Mouse (Mus musculus) MEL (cell line): ENCODE data around the gene Zbtb7a. TPM values are rescaled to one million over a fixed set of nuclear protein-coding genes. Genes with fewer than 3 reads are reported as not detected.
A peak's percentile ranks its signal among the peaks of the same experiment; 100 is the strongest.

Source experiments
- DNase-seq: peaks from one replicate; pipeline ENCODE4 v3.0.0; 2011; ENCODE audit warnings: low read depth, low spot score
- H3K27ac ChIP-seq: 2 replicates; pipeline ENCODE4 v1.5.1; 2012; ENCODE audit warnings: low read depth, mild to moderate bottlenecking, control low read depth, low read length, moderate library complexity; ENCODE audit not compliant: control insufficient read depth
- H3K27me3 ChIP-seq, 2 experiments: fragments of 150-350 bp in 1 of 2; sonication (generic) in 1 of 2; 2 replicates each; pipeline ENCODE4 v1.6.1; 2012; ENCODE audit warnings: low read length in 2 of 2, mild to moderate bottlenecking in 2 of 2, improper control_type of control experiment in 1 of 2, moderate library complexity in 1 of 2; ENCODE audit not compliant: insufficient read depth in 2 of 2, control insufficient read depth in 1 of 2
- H3K36me3 ChIP-seq, 2 experiments: 2 replicates each; pipeline ENCODE4 v1.6.1; 2012 to 2014; ENCODE audit warnings: low read length in 2 of 2, improper control_type of control experiment in 1 of 2, inconsistent platforms in 1 of 2, mild to moderate bottlenecking in 1 of 2; ENCODE audit not compliant: insufficient read depth in 2 of 2, control insufficient read depth in 1 of 2
- H3K4me1 ChIP-seq, 2 experiments: fragments of 150-350 bp in 1 of 2; sonication (generic) in 1 of 2; 2 replicates each; pipeline ENCODE4 v1.6.1; 2012; ENCODE audit warnings: low read length in 2 of 2, improper control_type of control experiment in 1 of 2, mild to moderate bottlenecking in 1 of 2; ENCODE audit not compliant: insufficient read depth in 2 of 2, control insufficient read depth in 1 of 2
- H3K4me3 ChIP-seq, 2 experiments: fragments of 150-350 bp in 1 of 2; sonication (generic) in 1 of 2; 2 replicates each; pipeline ENCODE4 v1.5.1; 2012; ENCODE audit warnings: low read depth in 2 of 2, low read length in 2 of 2, mild to moderate bottlenecking in 2 of 2, moderate library complexity in 2 of 2, control low read depth in 1 of 2, improper control_type of control experiment in 1 of 2; ENCODE audit not compliant: control insufficient read depth in 1 of 2, insufficient read depth in 1 of 2
- H3K79me2 ChIP-seq: 2 replicates; pipeline ENCODE4 v1.6.1; 2012; ENCODE audit warnings: mild to moderate bottlenecking, low read length, moderate library complexity; ENCODE audit not compliant: control insufficient read depth, poor library complexity, insufficient read depth
- H3K9ac ChIP-seq: 2 replicates; pipeline ENCODE4 v1.6.1; 2012; ENCODE audit warnings: low read depth, mild to moderate bottlenecking, control low read depth, low read length, moderate library complexity; ENCODE audit not compliant: control insufficient read depth, poor library complexity, severe bottlenecking
- H3K9me3 ChIP-seq: fragments of 150-350 bp; sonication (generic); replicated peaks from 2 replicates; pipeline ENCODE4 v1.6.1; 2012; ENCODE audit warnings: mild to moderate bottlenecking, low read length, improper control_type of control experiment, moderate library complexity; ENCODE audit not compliant: insufficient read depth
- BHLHE40 ChIP-seq: IDR thresholded peaks from 2 replicates; pipeline ENCODE4 v1.6.1; 2012; ENCODE audit warnings: low read depth, mild to moderate bottlenecking, inconsistent platforms, low read length, improper control_type of control experiment, borderline replicate concordance
- E2F4 ChIP-seq: IDR thresholded peaks from 2 replicates; pipeline ENCODE4 v1.6.1; 2011; ENCODE audit warnings: low read depth, low read length, improper control_type of control experiment, borderline replicate concordance
- EP300 ChIP-seq, 2 experiments: IDR thresholded peaks; 2 replicates each; pipeline ENCODE4 v1.6.1; 2011; ENCODE audit warnings: improper control_type of control experiment in 2 of 2, low read length in 2 of 2, low read depth in 1 of 2, mild to moderate bottlenecking in 1 of 2
- GATA1 ChIP-seq: IDR thresholded peaks from 2 replicates; pipeline ENCODE4 v1.6.1; 2011; ENCODE audit warnings: low read depth, low read length, improper control_type of control experiment
- HCFC1 ChIP-seq: IDR thresholded peaks from 2 replicates; pipeline ENCODE4 v1.6.1; 2012; ENCODE audit warnings: low read depth, mild to moderate bottlenecking, inconsistent platforms, low read length, improper control_type of control experiment, moderate library complexity
- MAX ChIP-seq: IDR thresholded peaks from 2 replicates; pipeline ENCODE4 v1.6.1; 2011; ENCODE audit warnings: low read length, improper control_type of control experiment
- MYB ChIP-seq: IDR thresholded peaks from 2 replicates; pipeline ENCODE4 v1.6.1; 2011; ENCODE audit warnings: mild to moderate bottlenecking, low read depth, low read length, improper control_type of control experiment
- MYC ChIP-seq: IDR thresholded peaks from 2 replicates; pipeline ENCODE4 v1.6.1; 2011; ENCODE audit warnings: low read depth, mild to moderate bottlenecking, low read length, improper control_type of control experiment, moderate library complexity
- NELFE ChIP-seq: IDR thresholded peaks from 2 replicates; pipeline ENCODE4 v1.6.1; 2011; ENCODE audit warnings: low read depth, low read length, improper control_type of control experiment
- NRF1 ChIP-seq: IDR thresholded peaks from 2 replicates; pipeline ENCODE4 v1.6.1; 2014; ENCODE audit warnings: low read depth, mild to moderate bottlenecking, inconsistent platforms, low read length, improper control_type of control experiment, moderate library complexity; ENCODE audit not compliant: poor library complexity, insufficient read depth, severe bottlenecking
- POLR2A ChIP-seq, 2 experiments: IDR thresholded peaks; 2 replicates each; pipeline ENCODE4 v1.6.1; 2011 to 2012; ENCODE audit warnings: low read length in 2 of 2, mild to moderate bottlenecking in 2 of 2, control low read depth in 1 of 2, improper control_type of control experiment in 1 of 2, low read depth in 1 of 2, moderate library complexity in 1 of 2; ENCODE audit not compliant: control insufficient read depth in 1 of 2, insufficient read depth in 1 of 2, poor library complexity in 1 of 2
- POLR2AphosphoS2 ChIP-seq: IDR thresholded peaks from 2 replicates; pipeline ENCODE4 v1.6.1; 2011; ENCODE audit warnings: low read length, improper control_type of control experiment
- POLR2AphosphoS5 ChIP-seq: IDR thresholded peaks from 2 replicates; pipeline ENCODE4 v1.6.1; 2012; ENCODE audit warnings: low read depth, borderline replicate concordance, mild to moderate bottlenecking, inconsistent platforms, low read length, moderate library complexity, mixed read lengths
- RAD21 ChIP-seq: IDR thresholded peaks from 2 replicates; pipeline ENCODE4 v1.6.1; 2011; ENCODE audit warnings: mild to moderate bottlenecking, low read depth, low read length, improper control_type of control experiment
- RCOR1 ChIP-seq: IDR thresholded peaks from 2 replicates; pipeline ENCODE4 v1.6.1; 2012; ENCODE audit warnings: low read depth, mild to moderate bottlenecking, inconsistent platforms, low read length, improper control_type of control experiment
- SIN3A ChIP-seq: IDR thresholded peaks from 2 replicates; pipeline ENCODE4 v1.6.1; 2012; ENCODE audit warnings: low read length, improper control_type of control experiment, inconsistent platforms
- SMC3 ChIP-seq: IDR thresholded peaks from 2 replicates; pipeline ENCODE4 v1.6.1; 2011; ENCODE audit warnings: low read depth, low read length, improper control_type of control experiment
- TAL1 ChIP-seq: IDR thresholded peaks from 2 replicates; pipeline ENCODE4 v1.6.1; 2012; ENCODE audit warnings: mild to moderate bottlenecking, inconsistent platforms, low read length, moderate library complexity, mixed read lengths
- TBP ChIP-seq: IDR thresholded peaks from 2 replicates; pipeline ENCODE4 v1.8.0; 2011; ENCODE audit warnings: low read depth, low read length, improper control_type of control experiment
- TCF12 ChIP-seq: IDR thresholded peaks from 2 replicates; pipeline ENCODE4 v1.6.1; 2014; ENCODE audit warnings: low read depth, mild to moderate bottlenecking, inconsistent platforms, low read length, improper control_type of control experiment, moderate library complexity
- ZC3H11A ChIP-seq: IDR thresholded peaks from 2 replicates; pipeline ENCODE4 v1.6.1; 2012; ENCODE audit warnings: low read depth, mild to moderate bottlenecking, inconsistent platforms, low read length, improper control_type of control experiment
- ZKSCAN1 ChIP-seq: IDR thresholded peaks from 2 replicates; pipeline ENCODE4 v1.6.1; 2012; ENCODE audit warnings: low read depth, mild to moderate bottlenecking, inconsistent platforms, low read length, improper control_type of control experiment, moderate library complexity
- polyA plus RNA-seq, 2 experiments: library from polyadenylated mRNA; stranded (reverse) in 1 of 2; unstranded in 1 of 2; fragments of >175 nt in 1 of 2; fragments of >200 nt in 1 of 2; gene quantifications; 2 replicates each; pipeline versions ENCODE4 v1.2.1 to v1.2.4; 2012; ENCODE audit warnings: low replicate concordance in 2 of 2, low read depth in 1 of 2; ENCODE audit not compliant: insufficient read length in 2 of 2, insufficient read depth in 1 of 2, missing spikeins in 1 of 2
- total RNA-seq: library from RNA; depleted of rRNA; stranded (reverse); fragments of 300-350 nt; gene quantifications from 2 replicates; pipeline ENCODE4 v1.2.3, GENCODE M21; 2012

Gene Zbtb7a
- total and polyA plus RNA-seq, 3 experiments = 25.3 to 45.4 (median 40.6) TPM

GRCm38 (mm10) chr10:81143157-81143633 lies 8.2 kb downstream of the Zbtb7a start:
- peaks cover 88% of the 10 kb centered on the region for H3K79me2 ChIP-seq
- no peak overlapping the region for H3K27ac ChIP-seq
- TF ChIP-seq E2F4 = no peak
- TF ChIP-seq POLR2A (IDR thresholded peaks at IDR 0.05; ENCODE audit: control insufficient read depth in 1 of 2, insufficient read depth in 1 of 2, low read depth in 1 of 2, low read length in 2 of 2, poor library complexity in 1 of 2) = peak in 1 of 2 experiments; percentile 26; a peak in 1 of 4 replicates
- H3K4me1 ChIP-seq = peaks cover 2 to 11% of the 10 kb centered on the region in 2 experiments; a peak in 3 of 4 replicates
- H3K36me3 ChIP-seq = peaks cover 12 to 16% of the 10 kb centered on the region in 2 experiments
- H3K9me3 ChIP-seq = no peaks in the 10 kb centered on the region
- DNase-seq = no peak
- no peak overlapping the region for H3K9ac ChIP-seq
- H3K27me3 ChIP-seq = no peaks in the 10 kb centered on the region
- no peak overlapping the region for H3K4me3 ChIP-seq

- no peak overlapping the region for H3K9ac ChIP-seq
- no peaks in the 10 kb centered on the region for H3K27me3 ChIP-seq
- peaks cover 80% of the 10 kb centered on the region for H3K79me2 ChIP-seq
- DNase-seq = no peak
- H3K9me3 ChIP-seq = no peaks in the 10 kb centered on the region
- H3K36me3 ChIP-seq = peaks cover 9 to 16% of the 10 kb centered on the region in 2 experiments
- no peak overlapping the region for H3K27ac ChIP-seq
- H3K4me3 ChIP-seq = no peak overlapping the region
- TF ChIP-seq ZKSCAN1 (no peak), RAD21 (no peak), NRF1 (no peak), SIN3A (no peak), HCFC1 (no peak), TCF12 (no peak), ZC3H11A (no peak)
- peaks cover under 1 to 8% of the 10 kb centered on the region in 2 experiments; a peak in 3 of 4 replicates for H3K4me1 ChIP-seq
Measured at GRCm38 (mm10) chr10:81143845-81144437, 8.9 kb downstream of the Zbtb7a start.

DNA sequence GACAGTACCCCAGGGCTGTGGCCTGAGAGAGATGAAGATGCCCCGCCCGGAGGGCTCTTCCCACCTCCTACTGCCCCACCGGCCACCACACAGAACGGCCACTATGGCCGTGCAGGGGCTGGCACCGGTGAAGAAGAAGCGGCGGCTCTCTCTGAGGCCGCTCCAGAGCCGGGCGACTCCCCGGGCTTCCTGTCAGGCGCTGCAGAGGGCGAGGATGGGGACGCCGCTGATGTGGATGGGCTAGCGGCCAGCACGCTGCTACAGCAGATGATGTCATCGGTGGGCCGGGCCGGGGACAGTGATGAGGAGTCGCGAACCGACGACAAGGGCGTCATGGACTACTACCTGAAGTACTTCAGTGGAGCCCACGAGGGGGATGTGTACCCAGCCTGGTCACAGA lies 9.6 kb downstream of the Zbtb7a start:
- Histone ChIP-seq H3K27ac (no peak overlapping the region), H3K9ac (no peak overlapping the region), H3K9me3 (no peaks in the 10 kb centered on the region), H3K27me3 (no peaks in the 10 kb centered on the region), H3K4me1 (0 out of 4 replicates have a peak, but pooled peaks cover 0 to 2% of the 10 kb centered on the region in 2 experiments), H3K36me3 (peaks cover 5 to 17% of the 10 kb centered on the region in 2 experiments), H3K79me2 (peaks cover 73% of the 10 kb centered on the region), H3K4me3 (no peak overlapping the region)
- TF ChIP-seq TBP (no peak), ZKSCAN1 (no peak), POLR2AphosphoS5 (no peak), POLR2AphosphoS2 (no peak), POLR2A (IDR thresholded peaks at IDR 0.05; ENCODE audit: control insufficient read depth in 1 of 2, insufficient read depth in 1 of 2, low read depth in 1 of 2, low read length in 2 of 2, poor library complexity in 1 of 2) (no peak), RCOR1 (no peak), SIN3A (no peak), E2F4 (no peak), MAX (no peak), NELFE (no peak), GATA1 (no peak), TAL1 (no peak), BHLHE40 (no peak), MYB (no peak), MYC (no peak), NRF1 (no peak), TCF12 (no peak), SMC3 (no peak), EP300 (IDR thresholded peaks at IDR 0.05; ENCODE audit: low read depth in 1 of 2, low read length in 2 of 2) (no peak)
- no peak for DNase-seq
